Mouse (Mus musculus) intestine, embryonic 15.5 days (tissue): ENCODE measurements around the gene Gm2663. TPM values are rescaled to one million over a fixed set of nuclear protein-coding genes. Genes with fewer than 3 reads are reported as not detected.
"Not testable (repeated sequence)": the region's sequence is repeated elsewhere in the genome, so short reads cannot be mapped to it uniquely, and the experiment has no call there.

ENCODE experiments used
- ATAC-seq: fragments of 200-750 bp; cut with Nextera tagmentation; 2 replicates; pipeline ENCODE4 v1.8.0; 2017; ENCODE audit warnings: moderate TSS enrichment, moderate library complexity
- H3K27ac ChIP-seq: fragments of 300-500 bp; sonication (generic); 2 replicates; pipeline ENCODE4 v1.5.1; 2015; ENCODE audit warnings: mild to moderate bottlenecking, inconsistent platforms
- H3K27me3 ChIP-seq: fragments of 300-500 bp; sonication (generic); replicated peaks from 2 replicates; pipeline ENCODE4 v1.6.1; 2015; ENCODE audit warnings: inconsistent platforms
- H3K36me3 ChIP-seq: fragments of 300-500 bp; sonication (generic); 2 replicates; pipeline ENCODE4 v1.6.1; 2015; ENCODE audit warnings: inconsistent platforms
- H3K4me1 ChIP-seq: fragments of 300-500 bp; sonication (generic); replicated peaks from 2 replicates; pipeline ENCODE4 v1.6.1; 2015; ENCODE audit warnings: inconsistent platforms
- H3K4me2 ChIP-seq: fragments of 300-500 bp; sonication (generic); replicated peaks from 2 replicates; pipeline ENCODE4 v1.6.1; 2015; ENCODE audit warnings: mild to moderate bottlenecking, inconsistent platforms
- H3K4me3 ChIP-seq: fragments of 300-500 bp; sonication (generic); replicated peaks from 2 replicates; pipeline ENCODE4 v1.5.1; 2015; ENCODE audit warnings: inconsistent platforms
- H3K9ac ChIP-seq: fragments of 300-500 bp; sonication (generic); 2 replicates; pipeline ENCODE4 v1.6.1; 2015; ENCODE audit warnings: inconsistent platforms
- H3K9me3 ChIP-seq: fragments of 300-500 bp; sonication (generic); 2 replicates; pipeline ENCODE4 v1.6.1; 2016; ENCODE audit warnings: inconsistent platforms
- WGBS: fragments of 180-500 bp; shearing (Covaris S2); methylation state at CpG from one replicate; pipeline ENCODE4 v1.1.7; 2015; 5-methylcytosine and 5-hydroxymethylcytosine counted together
- polyA plus RNA-seq: library from polyadenylated mRNA; unstranded; fragments of >200 nt; fragmentation: Nextera tagmentation; extraction: Ambion mirVana; gene quantifications from 2 replicates; pipeline ENCODE4 v1.2.1, GENCODE M21; 2015

The Gm2663 gene
- 0.62 and 1.1 TPM in 2 replicates for polyA plus RNA-seq

- H3K27ac ChIP-seq, H3K4me2 ChIP-seq, H3K9me3 ChIP-seq, H3K27me3 ChIP-seq, H3K36me3 ChIP-seq, H3K9ac ChIP-seq, H3K4me1 ChIP-seq, H3K4me3 ChIP-seq, ATAC-seq: not testable (repeated sequence)
Observed at GRCm38 (mm10) chr6:40999379-40999778, at the start of gene Gm2663. Gm2663 (minus strand) TSS chr6:40999479.

- H3K4me1 ChIP-seq, result no peaks in the 10 kb centered on the region
- H3K4me2 ChIP-seq, result no peak overlapping the region
- no peaks in the 10 kb centered on the region for H3K36me3 ChIP-seq
- ATAC-seq, result no peak
- no peaks in the 10 kb centered on the region for H3K27me3 ChIP-seq
- no peaks in the 10 kb centered on the region for H3K9me3 ChIP-seq
- WGBS, result 16% methylated on average over 1 of the region's 1 CpGs
- H3K9ac ChIP-seq, result no peak overlapping the region
- H3K4me3 ChIP-seq, result no peak overlapping the region
- H3K27ac ChIP-seq, result no peak overlapping the region
Observed at GRCm38 (mm10) chr6:41048602-41049001, 49.3 kb upstream of the Gm2663 start.

GRCm38 (mm10) chr6:41047961-41048360 is 48.7 kb upstream of the Gm2663 start:
- H3K4me3 ChIP-seq, result no peak overlapping the region
- WGBS, result 62% methylated on average over 1 of the region's 1 CpGs
- no peaks in the 10 kb centered on the region for H3K36me3 ChIP-seq
- no peaks in the 10 kb centered on the region for H3K9me3 ChIP-seq
- ATAC-seq, result no peak
- H3K4me1 ChIP-seq, result no peaks in the 10 kb centered on the region
- H3K9ac ChIP-seq, result no peak overlapping the region
- no peak overlapping the region for H3K27ac ChIP-seq
- H3K4me2 ChIP-seq, result no peak overlapping the region
- no peaks in the 10 kb centered on the region for H3K27me3 ChIP-seq

GRCm38 (mm10) chr6:41047202-41047601 is 47.9 kb upstream of the Gm2663 start:
- no peaks in the 10 kb centered on the region for H3K36me3 ChIP-seq
- no peak for ATAC-seq
- H3K4me3 ChIP-seq, result no peak overlapping the region
- H3K9me3 ChIP-seq, result no peaks in the 10 kb centered on the region
- H3K4me2 ChIP-seq, result no peak overlapping the region
- no peaks in the 10 kb centered on the region for H3K4me1 ChIP-seq
- no peak overlapping the region for H3K9ac ChIP-seq
- WGBS, result 91% methylated on average over 1 of the region's 1 CpGs
- H3K27ac ChIP-seq, result no peak overlapping the region
- no peaks in the 10 kb centered on the region for H3K27me3 ChIP-seq

GRCm38 (mm10) chr6:41046553-41046952 is 47.3 kb upstream of the Gm2663 start:
- Histone ChIP-seq H3K4me3 (no peak overlapping the region), H3K9me3 (no peaks in the 10 kb centered on the region), H3K27ac (no peak overlapping the region), H3K9ac (no peak overlapping the region), H3K27me3 (no peaks in the 10 kb centered on the region), H3K4me2 (no peak overlapping the region), H3K36me3 (no peaks in the 10 kb centered on the region), H3K4me1 (no peaks in the 10 kb centered on the region)
- 61% methylated on average over 2 of the region's 2 CpGs for WGBS
- ATAC-seq, result no peak

- Histone ChIP-seq H3K9me3 (no peaks in the 10 kb centered on the region), H3K27ac (no peak overlapping the region), H3K9ac (no peak overlapping the region), H3K4me3 (no peak overlapping the region), H3K4me1 (no peaks in the 10 kb centered on the region), H3K27me3 (no peaks in the 10 kb centered on the region), H3K4me2 (no peak overlapping the region), H3K36me3 (no peaks in the 10 kb centered on the region)
- WGBS, result 78% methylated on average over 1 of the region's 1 CpGs
- no peak for ATAC-seq
Observed at GRCm38 (mm10) chr6:41044753-41045152, 45.5 kb upstream of the Gm2663 start.

GRCm38 (mm10) chr6:41044314-41044713 is 45.0 kb upstream of the Gm2663 start:
- Histone ChIP-seq H3K36me3 (no peaks in the 10 kb centered on the region), H3K4me2 (no peak overlapping the region), H3K27me3 (no peaks in the 10 kb centered on the region), H3K9ac (no peak overlapping the region), H3K9me3 (no peaks in the 10 kb centered on the region), H3K4me1 (no peaks in the 10 kb centered on the region), H3K4me3 (no peak overlapping the region), H3K27ac (no peak overlapping the region)
- 71% methylated on average over 1 of the region's 1 CpGs for WGBS
- ATAC-seq, result no peak

- no peaks in the 10 kb centered on the region for H3K36me3 ChIP-seq
- no peak within 1 kb of the TSS for H3K4me2 ChIP-seq
- H3K9me3 ChIP-seq, result no peaks in the 10 kb centered on the region
- no peak for ATAC-seq
- H3K4me1 ChIP-seq, result no peaks in the 10 kb centered on the region
- H3K9ac ChIP-seq, result no peak within 1 kb of the TSS
- H3K4me3 ChIP-seq, result no peak within 1 kb of the TSS
- no peak within 1 kb of the TSS for H3K27ac ChIP-seq
- no peaks in the 10 kb centered on the region for H3K27me3 ChIP-seq
Observed at GRCm38 (mm10) chr6:41035409-41035808, 36.1 kb upstream of the Gm2663 start, which contains the start of gene 2210010C04Rik. 2210010C04Rik (minus strand) TSS chr6:41035509.

GRCm38 (mm10) chr6:41032802-41033201 is 33.5 kb upstream of the Gm2663 start:
- H3K9ac ChIP-seq, result no peak overlapping the region
- WGBS, result 87% methylated on average over 6 of the region's 6 CpGs
- H3K4me2 ChIP-seq, result no peak overlapping the region
- no peak for ATAC-seq
- no peaks in the 10 kb centered on the region for H3K36me3 ChIP-seq
- H3K27ac ChIP-seq, result no peak overlapping the region
- no peaks in the 10 kb centered on the region for H3K4me1 ChIP-seq
- H3K27me3 ChIP-seq, result no peaks in the 10 kb centered on the region
- H3K9me3 ChIP-seq, result no peaks in the 10 kb centered on the region
- no peak overlapping the region for H3K4me3 ChIP-seq

GRCm38 (mm10) chr6:41032231-41032630 is 33.0 kb upstream of the Gm2663 start:
- Histone ChIP-seq H3K4me3 (no peak overlapping the region), H3K4me1 (no peaks in the 10 kb centered on the region), H3K9me3 (no peaks in the 10 kb centered on the region), H3K4me2 (no peak overlapping the region), H3K27ac (no peak overlapping the region), H3K9ac (no peak overlapping the region), H3K27me3 (no peaks in the 10 kb centered on the region), H3K36me3 (no peaks in the 10 kb centered on the region)
- no peak for ATAC-seq
- 83% methylated on average over 3 of the region's 3 CpGs for WGBS

GRCm38 (mm10) chr6:41030821-41031220 is 31.5 kb upstream of the Gm2663 start:
- H3K9me3 ChIP-seq, result no peaks in the 10 kb centered on the region
- H3K36me3 ChIP-seq, result no peaks in the 10 kb centered on the region
- no peak overlapping the region for H3K4me3 ChIP-seq
- H3K9ac ChIP-seq, result no peak overlapping the region
- no peak overlapping the region for H3K4me2 ChIP-seq
- H3K27me3 ChIP-seq, result no peaks in the 10 kb centered on the region
- no peak for ATAC-seq
- no peak overlapping the region for H3K27ac ChIP-seq
- 92% methylated on average over 3 of the region's 3 CpGs for WGBS
- no peaks in the 10 kb centered on the region for H3K4me1 ChIP-seq

- H3K4me2 ChIP-seq, result no peak overlapping the region
- WGBS, result 43% methylated on average over 2 of the region's 2 CpGs
- no peaks in the 10 kb centered on the region for H3K27me3 ChIP-seq
- H3K4me1 ChIP-seq, result no peaks in the 10 kb centered on the region
- no peak overlapping the region for H3K4me3 ChIP-seq
- H3K9ac ChIP-seq, result no peak overlapping the region
- no peak overlapping the region for H3K27ac ChIP-seq
- no peak for ATAC-seq
- no peaks in the 10 kb centered on the region for H3K9me3 ChIP-seq
- no peaks in the 10 kb centered on the region for H3K36me3 ChIP-seq
Observed at GRCm38 (mm10) chr6:41027053-41027452, 27.8 kb upstream of the Gm2663 start.

GRCm38 (mm10) chr6:41025873-41026650 is 26.8 kb upstream of the Gm2663 start:
- Histone ChIP-seq H3K27me3 (no peaks in the 10 kb centered on the region), H3K9ac (no peak overlapping the region), H3K27ac (no peak overlapping the region), H3K9me3 (no peaks in the 10 kb centered on the region), H3K4me1 (no peaks in the 10 kb centered on the region), H3K4me3 (no peak overlapping the region), H3K36me3 (no peaks in the 10 kb centered on the region), H3K4me2 (no peak overlapping the region)
- ATAC-seq, result no peak
- 70% methylated on average over 2 of the region's 2 CpGs for WGBS
